Mouse (Mus musculus) left cerebral cortex, postnatal 36 days (tissue): ENCODE measurements at regions not wholly inside any gene's neighbourhood (a gene's known extent, or its start where the extent isn't known, plus 50 kb on each side); places are given as distances from the start of the nearest gene placed in this dataset.

Experiments used
- DNase-seq, 2 experiments: peaks; one replicate each; pipeline ENCODE4 v3.0.0; 2021 to 2022; ENCODE audit warnings: low spot score in 2 of 2, mixed read lengths in 1 of 2
- intact Hi-C: fragments of 180-260 bp; cut with DNase I; formaldehyde crosslinking; loops from one replicate; pipeline ENCODE4 v1.15.1; 2025

- DNase-seq, result no peak
Observed at GRCm38 (mm10) chr14:37306622-37307274, 171.7 kb upstream of the Ghitm start.

DNA sequence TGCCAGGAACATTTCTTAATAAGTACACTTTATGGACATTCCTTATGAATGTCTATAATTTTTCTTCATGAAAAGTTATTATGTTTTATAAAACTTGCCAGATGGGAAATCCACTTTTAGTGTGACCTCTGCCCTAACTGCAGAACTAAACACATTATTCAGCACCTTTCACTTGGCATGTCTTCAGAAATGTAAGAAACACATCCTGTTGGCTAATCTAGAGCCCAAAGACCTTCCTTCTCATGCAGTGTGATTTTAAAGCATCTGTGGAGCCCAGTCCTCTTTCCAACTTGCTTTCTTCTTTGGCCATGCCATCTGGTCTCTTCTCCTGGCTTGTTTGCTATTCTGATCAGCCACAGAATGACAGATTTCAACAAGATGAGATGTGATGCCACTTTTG is 163.6 kb upstream of the Ghitm start:
- intact Hi-C loops, result no loop called here
- no peak for DNase-seq

More at GRCm38 (mm10) chr14:37306622-37307274, 171.7 kb upstream of the Ghitm start:
- intact Hi-C loops, result no loop called here

DNA sequence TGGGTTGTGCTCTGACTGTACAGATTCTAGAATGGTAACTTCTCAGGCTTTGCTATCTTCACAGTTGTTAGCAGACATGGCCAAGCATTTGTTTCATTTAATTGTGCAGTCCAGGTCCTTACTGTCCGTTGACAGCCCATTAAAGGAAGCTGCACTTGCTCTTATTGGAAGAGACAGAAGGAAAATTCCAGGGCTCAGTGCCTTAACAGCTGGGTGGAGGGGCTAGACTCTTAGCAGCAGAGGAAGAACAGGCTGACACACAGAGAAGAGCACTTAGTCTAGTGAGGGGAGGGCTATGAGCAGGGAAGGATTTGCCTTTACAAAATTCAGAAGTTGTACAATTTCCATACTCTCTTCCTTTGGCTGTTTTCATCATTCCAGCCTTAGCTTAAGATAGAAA is 161.5 kb upstream of the Ghitm start:
- intact Hi-C loops, result no loop called here

DNA sequence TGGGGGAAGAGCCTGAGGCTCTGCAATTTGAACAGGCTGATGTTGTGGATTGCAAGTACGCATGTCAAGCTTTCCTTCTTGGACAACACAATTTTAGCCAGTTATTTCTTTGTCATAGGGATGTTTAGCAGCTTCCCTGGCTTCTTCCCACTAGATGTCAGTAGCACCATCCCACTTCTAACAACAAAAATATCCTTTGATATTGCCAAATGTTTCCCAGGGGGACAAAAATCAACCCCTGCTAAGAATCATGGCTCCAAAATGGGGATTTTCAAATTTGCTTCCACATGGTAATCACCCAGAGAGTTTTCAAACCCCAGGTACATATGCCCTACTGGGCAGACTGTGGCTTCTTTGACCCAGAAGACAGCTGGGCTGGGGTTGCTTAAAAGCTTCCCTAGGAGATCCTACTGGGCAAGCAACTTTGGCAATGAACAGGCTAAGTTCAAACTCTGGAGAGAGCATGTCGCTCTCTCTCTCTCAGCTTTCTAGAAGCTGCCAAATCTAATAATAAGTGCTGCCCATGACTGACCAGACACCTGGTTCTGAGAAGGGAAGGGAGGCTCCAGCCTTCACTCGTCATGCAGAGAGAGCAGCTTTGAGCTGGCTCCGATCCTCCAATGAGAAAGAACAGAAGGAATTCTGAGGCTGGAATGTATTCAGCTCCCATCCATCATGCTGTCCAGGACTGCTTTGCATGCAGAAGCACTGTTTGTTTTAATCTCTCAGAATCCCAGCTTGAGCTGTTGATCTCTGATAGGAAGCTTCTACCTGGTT is 157.2 kb upstream of the Ghitm start:
- intact Hi-C loops, result no loop called here
- DNase-seq, result no peak

More for the DNA sequence above, 161.5 kb upstream of the Ghitm start:
- DNase-seq, result no peak

DNA sequence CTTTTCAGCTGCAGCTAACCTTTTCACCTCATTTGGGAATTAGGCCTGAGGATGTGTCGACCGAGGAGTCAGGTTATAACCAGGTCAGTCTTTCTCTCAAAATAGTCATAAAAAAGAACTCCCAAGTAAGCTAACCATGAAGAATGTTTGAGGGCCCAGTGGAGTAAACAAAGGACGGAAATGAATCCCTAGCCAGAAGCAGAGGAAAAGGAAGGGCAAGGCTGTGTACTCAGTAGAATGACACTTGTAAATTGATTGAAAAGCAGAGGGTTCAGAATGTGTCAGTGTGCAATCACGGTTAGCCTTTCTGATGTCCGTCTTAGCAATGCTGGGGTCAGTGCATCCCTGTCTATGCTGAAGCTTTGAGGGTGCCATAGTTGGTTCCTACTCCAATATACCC is 149.3 kb upstream of the Ghitm start:
- no peak for DNase-seq
- intact Hi-C loops, result no loop called here

GRCm38 (mm10) chr14:37279356-37279755 is 144.3 kb upstream of the Ghitm start:
- intact Hi-C loops, result no loop called here
- DNase-seq, result no peak

DNA sequence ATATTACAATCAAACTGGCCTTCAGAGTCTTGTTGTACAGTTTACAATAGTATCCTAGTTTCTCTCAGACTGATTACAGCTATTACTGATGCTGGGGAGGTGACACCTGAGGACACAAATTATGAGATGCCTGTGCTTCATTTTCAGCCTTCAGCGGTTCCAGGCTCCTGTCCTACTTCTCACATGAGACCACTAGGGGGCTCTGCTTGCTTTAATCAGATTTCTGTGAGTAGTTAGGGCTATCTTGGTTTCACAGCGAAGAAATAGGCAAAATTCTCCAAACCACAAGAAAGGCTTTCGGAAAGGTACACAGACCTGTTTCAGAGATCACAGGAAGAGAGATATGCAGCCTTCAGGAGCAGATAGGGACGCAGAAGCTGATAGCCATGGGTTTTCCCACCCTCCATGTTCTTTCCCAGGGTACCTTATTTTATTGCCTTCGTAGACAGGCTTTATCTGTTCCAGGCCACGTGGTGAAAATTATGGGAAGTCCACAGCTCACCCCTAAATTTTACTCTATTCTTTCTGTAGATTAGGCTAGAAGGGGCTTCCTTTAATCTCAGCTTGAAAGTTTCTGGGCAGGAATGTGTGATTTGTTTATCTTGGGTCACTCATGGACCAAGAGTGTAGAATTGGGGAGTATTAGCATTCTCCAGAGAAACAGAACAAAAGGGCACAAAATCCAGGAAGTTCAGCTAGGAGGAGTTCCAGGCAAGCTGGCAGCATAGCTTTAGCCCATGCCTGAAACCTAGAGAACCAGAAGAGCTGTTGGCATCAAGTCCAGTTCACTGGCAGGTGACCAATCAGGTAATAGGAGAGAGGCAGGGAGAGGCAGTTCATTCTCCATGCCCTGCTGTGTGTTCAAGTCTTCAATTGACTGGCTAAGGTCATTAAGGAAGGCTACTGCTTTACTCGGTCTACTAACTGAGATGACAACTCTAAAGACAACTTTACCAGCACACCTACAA is 141.9 kb upstream of the Ghitm start:
- peak; percentile 19 to 28 for DNase-seq
- intact Hi-C loops, result no loop called here

GRCm38 (mm10) chr14:37272063-37272462 is 137.0 kb upstream of the Ghitm start:
- intact Hi-C loops, result no loop called here
- no peak for DNase-seq

GRCm38 (mm10) chr14:37271015-37271933 is 136.2 kb upstream of the Ghitm start:
- intact Hi-C loops, result no loop called here
- DNase-seq, result no peak

GRCm38 (mm10) chr14:37269920-37270319 is 134.8 kb upstream of the Ghitm start:
- intact Hi-C loops, result no loop called here
- no peak for DNase-seq

DNA sequence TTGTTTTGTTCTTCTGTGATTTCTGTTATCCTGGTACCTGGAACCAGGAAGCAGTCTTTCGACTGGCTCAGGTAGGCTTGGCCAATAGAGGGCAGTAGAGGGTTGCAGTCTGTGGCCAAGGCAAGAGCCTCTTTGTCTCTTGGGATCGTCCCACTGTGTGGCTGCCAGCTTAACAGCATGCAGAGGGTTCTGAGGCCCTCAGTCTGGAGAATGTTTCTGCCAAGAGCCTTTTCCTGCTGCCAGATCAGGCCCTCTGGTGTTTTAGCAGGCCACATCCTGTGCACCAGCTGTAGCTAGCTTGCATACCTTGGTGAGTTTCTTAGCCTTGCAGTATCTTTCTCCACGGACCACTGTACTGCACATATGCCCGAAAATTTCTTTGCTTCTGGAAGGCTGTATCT is 103.6 kb upstream of the Ghitm start:
- intact Hi-C loops, result no loop called here
- DNase-seq, result peak; percentile 45 to 47

- DNase-seq, result no peak
- intact Hi-C loops, result no loop called here
Observed at GRCm38 (mm10) chr14:37237191-37237590, 102.1 kb upstream of the Ghitm start.

- no peak for DNase-seq
Observed at GRCm38 (mm10) chr14:37208256-37208655, 73.2 kb upstream of the Ghitm start.

DNA sequence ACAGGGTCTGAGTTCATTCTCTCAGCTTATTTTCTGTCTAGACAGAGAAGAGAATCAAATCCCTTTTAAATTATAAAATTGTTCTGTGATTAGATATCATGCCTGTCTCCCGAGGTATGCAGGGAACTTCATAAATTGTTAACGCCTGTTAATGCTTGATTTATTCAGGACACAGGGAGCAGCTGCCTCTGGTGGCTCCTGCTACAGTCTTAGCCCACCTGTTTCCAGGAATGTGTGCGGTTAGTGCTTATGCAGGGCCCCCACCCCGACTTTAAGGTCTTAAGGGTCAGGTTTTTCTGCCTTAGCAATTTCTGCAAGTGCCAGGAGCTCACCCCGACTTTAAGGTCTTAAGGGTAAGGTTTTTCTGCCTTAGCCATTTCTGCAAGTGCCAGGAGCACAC is 54.7 kb upstream of the Ghitm start:
- intact Hi-C loops, result no loop called here
- no peak for DNase-seq

More at GRCm38 (mm10) chr14:37208256-37208655, 73.2 kb upstream of the Ghitm start:
- intact Hi-C loops, result no loop called here
